Mouse (Mus musculus): ENCODE results near the gene Ptgr1.

Ptgr1 gene

DNA sequence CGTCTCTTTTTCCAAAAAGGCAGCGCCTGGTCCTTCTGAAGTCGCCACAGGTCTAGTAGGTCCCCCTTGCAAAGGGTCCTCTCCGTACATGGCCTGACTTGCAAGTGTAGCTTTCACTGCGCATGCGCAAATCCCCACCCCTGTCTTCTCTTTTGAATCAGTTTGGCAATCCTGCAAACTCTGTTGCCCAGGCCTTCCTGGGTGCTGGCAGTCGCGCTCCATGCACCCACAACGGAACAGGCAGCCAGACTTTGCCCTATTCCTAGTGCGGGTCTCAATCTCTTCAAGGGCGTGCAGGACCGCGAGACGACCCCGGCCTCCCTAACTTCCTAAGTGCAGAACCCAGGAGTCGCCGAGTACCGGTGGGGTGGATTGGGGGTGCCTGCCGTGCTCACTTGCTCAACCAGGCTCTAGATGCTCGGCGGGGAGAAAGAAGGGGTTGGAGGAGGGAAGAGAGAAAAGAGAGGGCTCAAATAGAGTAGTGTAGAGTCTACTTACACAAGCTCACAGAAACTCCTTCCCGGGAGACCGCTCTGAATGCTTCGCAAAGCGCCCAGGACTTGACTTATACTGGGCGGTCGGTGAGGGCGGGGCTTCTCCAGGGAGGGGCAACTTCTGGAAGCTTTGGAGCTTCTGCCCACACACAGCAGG, at the start of gene Ptgr1:
TSS of gene Ptgr1 (minus strand) at position 580 of the 651 bp plus-strand sequence.
- peak; percentile 81 for DNase-seq

DNA sequence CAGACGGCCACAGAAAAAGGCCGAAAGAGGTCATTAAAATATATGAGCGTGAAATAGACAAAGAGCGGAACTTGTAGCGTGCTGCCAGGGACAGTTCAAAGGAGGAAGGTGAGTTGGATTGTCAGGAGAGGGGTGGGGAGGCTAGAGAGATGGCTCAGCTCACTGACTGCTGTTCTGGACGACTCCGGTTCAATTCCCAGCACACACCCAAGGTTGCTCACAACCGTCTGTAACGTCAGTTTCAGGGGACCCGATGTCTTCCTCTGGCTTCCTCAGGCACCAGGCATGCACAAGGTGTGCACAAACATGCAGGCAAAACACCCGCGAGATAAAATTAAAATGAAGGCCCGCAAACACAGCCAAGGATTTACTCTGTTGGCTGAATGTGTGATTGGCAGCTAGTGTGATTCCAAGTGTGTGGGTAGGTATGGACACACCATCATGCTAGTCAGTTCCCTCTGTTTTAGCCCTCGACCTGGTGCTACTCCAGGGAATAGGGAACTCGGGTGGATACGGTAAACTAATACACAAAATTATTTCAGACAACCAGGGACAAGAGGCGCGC, 48.9 kb upstream of the Ptgr1 start:
- no peak for DNase-seq

DNA sequence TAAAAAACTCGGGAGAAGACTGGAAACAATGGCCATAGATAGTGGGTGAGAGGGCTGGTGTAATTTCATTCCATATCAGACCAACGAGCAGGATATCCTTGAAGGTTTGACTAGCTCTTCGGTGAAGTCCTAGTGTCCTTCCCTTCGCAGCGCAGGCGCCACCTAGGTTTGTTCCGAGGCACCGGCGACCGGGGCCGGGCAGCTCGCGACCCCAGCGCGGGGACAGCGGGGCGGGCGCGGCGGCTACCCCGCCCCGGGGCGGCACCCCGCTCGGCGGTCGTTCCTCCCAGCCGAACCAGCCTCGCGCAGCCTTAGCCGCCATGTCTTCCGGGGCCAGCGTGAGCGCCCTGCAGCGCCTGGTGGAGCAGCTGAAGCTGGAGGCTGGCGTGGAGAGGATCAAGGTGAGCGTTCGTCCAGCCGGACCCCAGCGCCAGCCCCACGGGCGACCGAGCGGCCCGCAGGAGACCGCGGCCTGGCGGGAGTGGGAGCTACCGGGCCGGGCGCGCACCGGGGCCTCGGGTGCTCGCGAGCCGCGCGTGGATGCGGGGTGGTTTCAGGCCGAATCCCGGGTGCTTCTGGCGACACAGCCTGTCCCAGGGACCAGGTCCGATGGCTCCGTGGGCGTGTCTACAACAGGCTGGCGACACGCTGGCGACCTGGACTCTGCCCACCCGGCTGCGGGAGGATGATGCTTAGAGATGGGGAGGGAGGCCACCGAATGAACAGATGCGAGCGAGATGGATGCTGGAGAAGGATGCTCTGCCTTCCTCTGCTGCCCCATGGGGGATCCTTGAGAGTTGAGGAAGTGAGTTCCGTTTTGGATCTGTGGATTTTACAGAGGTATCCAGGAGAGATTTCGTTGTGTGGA, 48.2 kb upstream of the Ptgr1 start, which contains the start of gene Gng10:
TSS of gene Gng10 (plus strand) at position 171 of the 868 bp plus-strand sequence.
- DNase-seq, result peak; percentile 28

DNA sequence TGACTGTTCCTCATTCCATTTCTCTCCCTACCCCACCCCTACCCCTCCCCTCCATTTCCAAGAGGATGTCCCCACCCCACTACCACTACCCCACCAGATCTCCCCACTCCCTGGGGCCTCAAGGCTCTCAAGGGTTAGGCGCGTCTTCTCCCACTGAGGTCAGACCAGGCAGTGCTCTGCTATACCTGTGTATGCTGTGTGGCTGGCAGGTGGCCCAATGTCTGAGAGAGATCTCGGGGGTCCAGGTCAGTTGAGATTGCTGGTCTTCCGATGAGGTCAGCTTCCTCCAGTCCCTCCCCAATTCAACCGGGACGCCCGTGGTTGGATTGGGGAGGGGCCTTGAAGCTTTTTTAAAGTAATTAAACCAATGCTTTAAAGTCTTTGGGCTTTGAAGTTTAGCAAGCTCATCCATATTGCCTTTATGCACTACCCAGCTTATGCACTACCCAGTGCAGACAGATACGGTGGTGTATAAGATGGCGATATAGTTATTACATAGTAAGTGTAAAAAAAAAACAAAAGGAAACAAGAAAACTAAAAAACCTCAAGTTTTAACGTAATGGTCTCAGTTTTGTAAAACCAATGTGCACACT, 47.5 kb upstream of the Ptgr1 start:
- DNase-seq, result no peak

DNA sequence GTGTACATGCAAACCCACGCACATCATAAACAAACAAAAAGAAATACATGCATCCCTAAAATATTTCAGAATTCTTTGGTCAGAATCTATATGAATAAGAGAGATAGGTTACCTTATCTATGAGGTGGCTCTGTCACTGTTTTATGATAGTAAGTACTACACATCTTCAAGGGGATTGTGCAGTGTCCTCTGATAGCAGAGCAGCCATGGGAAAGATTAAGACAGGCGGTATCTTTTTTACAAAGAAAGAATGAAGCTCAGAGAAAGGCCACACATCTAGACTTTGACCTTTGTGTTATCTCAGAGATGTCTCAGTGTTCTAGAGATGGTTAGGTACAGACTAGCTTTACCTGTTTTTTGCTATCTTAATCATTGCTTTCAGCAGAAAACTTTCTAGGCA, 30.0 kb upstream of the Ptgr1 start:
- DNase-seq, result no peak

DNA sequence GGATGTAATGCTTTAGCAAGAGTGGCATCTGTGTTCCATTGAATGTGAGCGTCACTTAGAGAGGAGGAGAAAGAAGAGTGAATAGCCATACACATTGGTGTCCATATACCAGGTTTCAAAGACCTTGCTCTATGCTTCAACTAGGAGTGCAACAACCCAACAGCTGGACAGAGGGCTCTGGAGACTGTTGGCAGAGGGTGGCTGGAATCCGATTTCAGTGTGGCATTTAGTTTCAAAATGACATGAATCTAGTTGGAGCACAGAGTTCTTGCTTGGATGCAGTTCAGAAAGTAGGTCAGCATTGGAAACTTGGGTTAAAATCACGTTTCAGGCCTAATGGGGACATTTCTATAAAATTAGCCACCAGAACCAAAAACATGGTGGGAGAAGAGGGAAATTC, 28.3 kb upstream of the Ptgr1 start:
- DNase-seq, result no peak

DNA sequence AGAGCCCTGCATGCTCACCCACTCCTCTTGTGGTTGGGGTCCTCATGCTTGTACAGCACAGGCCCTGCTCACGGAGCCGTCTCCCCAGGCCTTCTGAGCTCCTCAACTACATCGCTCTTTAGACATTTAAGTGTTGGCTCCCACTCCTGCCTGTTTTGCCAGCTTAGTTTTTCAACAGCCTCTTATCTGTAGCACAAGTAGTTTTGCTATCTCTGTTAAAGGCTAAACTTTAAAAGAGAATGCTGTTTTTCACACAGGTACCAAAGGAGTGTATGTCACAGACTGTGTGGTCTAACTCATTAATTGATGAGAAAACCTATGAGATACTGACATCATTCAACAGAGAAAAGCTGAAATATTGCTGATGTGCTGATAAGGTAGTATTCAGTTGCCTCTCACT, 24.5 kb upstream of the Ptgr1 start:
- no peak for DNase-seq

DNA sequence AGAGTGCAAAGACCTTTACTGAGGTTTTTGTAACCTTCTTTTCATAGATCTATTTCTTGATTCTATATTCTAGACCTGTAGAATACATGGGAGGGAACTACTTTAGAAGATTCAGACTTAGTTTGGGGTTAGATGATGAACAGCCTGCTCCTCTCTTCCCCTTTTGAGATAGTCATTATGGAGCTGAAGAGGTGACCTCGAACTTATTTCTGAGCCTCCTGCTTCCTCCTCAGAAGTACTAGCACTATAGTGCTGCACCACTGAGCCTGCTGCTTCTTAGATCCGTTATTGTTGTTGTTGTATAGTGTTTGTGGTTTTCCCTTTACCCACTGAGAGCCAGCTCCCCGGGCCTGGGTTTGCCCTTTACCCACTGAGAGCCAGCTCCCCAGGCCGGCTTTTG, 22.8 kb upstream of the Ptgr1 start:
- no peak for DNase-seq

DNA sequence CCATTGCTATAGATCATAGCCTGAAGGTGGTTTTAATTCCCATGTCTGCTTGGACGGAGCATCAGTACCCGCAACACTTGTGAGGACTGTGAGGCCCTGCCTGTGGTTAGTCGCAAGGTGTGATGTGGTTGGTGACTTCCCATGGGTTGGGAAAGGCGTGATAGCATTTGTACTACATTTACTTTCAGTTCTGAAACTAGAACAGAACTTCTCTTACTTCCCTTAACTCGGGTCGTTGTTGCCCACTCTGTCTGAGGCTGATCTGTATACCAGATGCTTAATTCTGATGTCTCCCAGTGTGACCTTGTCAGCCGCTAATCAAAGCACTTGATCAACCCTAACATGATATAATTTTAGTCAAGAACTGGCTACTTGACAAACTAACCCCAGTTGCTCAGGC, 22.3 kb upstream of the Ptgr1 start:
- no peak for DNase-seq

DNA sequence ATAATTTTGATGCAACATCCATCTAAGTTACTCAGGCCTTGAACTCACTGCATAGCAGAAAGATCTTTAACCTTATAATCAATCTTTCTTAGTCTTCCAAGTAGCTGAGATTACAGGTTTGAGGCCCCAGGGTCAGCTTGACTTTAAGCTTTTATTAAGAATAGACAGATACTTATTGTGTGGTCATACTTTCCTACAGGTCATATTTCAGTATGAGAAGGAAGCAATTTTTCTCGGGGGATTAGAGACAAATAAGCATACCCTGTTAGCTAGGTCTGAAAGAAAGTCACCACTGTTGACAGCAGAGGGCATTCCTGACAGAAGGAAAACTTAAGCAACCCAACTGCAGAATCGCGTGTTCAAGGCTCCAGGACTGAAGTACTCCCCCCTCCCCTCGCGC, 21.1 kb upstream of the Ptgr1 start:
- DNase-seq, result no peak

DNA sequence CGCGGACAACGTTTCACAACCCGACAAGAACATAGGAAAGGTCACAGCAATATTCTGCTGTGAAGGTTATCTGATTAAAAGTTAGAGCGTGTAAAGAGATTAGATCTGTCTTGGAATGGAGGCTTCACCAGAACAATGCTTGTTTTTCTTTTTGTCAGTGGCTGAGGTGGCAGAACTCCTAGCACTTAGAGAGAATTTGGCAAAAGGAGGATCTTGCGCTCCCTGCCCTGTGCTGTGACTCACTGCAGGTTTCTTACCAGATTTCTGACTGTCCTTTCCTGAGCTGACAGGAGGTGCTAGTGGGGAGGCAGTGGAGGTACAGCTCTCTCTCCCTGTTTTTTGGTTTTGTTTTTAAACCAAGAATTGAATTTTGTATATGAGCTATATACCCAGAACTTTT, 20.1 kb upstream of the Ptgr1 start:
- DNase-seq, result no peak

DNA sequence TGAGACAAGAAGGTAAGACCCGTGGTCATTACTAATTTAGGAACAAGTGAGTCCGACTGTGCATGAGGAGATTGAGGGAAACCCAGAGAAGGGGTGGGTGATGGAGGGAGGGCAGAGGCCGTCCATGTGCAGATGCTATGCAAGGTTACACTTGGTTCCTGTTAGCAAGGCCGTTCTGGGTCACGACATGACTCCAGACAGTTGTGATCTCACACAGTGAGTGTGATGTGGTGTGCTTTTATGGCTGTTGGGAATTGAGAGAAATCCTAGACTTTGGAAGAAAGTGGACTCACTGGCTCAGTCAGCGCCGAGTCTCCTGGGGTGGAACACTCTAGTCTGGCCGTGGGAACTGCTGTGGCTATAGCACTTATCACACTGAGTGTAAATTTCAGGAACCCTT, 19.3 kb upstream of the Ptgr1 start:
- no peak for DNase-seq

DNA sequence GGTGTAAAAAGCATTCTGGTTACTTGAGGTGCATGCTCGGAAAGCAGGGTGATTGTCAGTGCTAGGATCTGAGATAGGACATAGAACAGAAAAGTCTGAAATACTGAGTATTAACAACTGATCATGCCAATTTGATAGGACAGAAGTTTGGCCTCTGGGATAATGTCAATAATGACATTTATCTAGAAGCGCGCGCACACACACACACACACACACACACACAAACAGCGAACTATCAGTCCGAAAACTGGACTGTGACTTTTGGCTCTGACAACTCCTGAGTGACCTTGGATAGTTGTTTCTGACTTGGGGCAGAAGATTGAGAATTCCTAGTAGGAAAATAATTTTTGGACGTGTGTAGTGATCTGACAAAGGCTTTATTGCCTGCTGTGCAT, 16.9 kb upstream of the Ptgr1 start:
- no peak for DNase-seq

DNA sequence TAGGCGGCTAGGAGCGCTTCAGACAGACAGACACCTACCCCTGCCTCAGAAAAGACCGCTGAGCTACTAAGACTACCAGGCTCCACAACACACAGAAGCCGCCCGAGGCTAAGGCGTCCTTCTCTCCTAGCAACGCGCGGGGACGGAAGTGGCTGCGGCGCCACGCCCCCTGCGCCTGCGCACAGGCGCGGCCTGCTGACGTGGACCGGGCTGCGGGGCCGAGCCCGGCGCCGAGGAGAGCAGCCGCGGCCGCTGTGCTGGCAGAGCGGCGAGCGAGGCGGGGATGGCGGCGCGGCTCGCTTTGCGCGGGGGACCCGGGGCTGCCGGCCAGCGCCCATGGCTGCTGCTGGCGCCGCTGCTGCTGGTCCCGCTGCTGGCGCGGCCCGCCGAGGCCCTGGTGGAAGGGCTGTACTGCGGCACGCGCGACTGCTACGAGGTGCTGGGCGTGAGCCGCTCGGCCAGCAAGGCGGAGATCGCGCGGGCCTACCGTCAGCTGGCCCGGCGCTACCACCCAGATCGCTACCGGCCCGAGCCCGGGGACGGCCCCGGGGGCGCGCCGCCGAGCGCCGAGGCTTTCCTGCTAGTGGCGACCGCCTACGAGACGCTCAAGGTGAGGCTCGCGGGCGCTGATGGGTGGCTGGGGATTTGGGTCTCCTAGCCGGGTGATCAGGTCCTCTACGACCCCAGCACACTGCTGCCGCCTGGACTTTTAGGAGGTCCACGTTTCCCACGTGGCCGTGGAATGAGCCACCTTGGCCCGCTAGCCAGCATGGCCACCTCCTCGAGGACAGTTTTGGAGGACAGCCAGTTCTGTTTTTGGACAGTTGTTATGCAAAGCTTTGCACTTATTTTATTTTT, 16.3 kb upstream of the Ptgr1 start, which contains the start of gene Gm20503:
TSS of gene Gm20503 (plus strand) at position 263 of the 858 bp plus-strand sequence.
- DNase-seq, result peak; percentile 89

DNA sequence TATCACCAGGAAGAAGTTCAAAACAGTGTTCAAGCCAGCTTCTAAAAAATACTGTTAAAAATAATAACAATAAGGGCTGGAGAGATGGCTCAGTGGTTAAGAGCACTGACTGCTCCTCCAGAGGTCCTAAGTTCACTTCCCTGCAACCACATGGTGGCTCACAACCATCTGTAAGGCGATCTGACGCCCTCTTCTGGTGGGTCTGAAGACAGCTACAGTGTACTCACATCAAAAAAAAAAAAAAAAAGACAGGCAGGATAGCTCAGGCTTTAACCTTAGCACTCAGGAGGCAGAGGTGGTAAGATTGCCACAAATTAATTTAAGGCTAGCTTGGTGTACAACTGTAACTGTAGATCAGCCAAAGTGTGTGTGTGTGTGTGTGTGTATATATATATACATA, 13.7 kb upstream of the Ptgr1 start:
- DNase-seq, result no peak

DNA sequence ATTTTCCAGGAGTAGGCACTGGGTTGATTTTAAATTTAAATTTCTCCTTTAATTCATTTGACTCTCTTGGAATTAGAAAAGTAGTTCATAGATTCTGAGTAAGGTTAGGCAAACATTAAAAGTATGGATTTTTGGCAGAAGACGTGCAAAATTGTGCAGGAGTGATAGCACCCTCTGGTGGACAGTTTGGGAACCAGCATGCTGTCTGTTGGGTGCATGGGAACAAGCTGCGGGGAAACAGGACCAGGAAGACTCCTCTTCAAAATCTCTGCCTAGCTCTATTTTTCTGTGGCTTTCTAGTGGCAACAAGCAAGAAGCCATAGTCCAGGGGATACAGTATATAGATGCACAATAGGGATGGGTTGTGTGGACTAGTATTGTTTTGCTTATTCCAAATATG, 12.8 kb upstream of the Ptgr1 start:
- DNase-seq, result peak; percentile 53

DNA sequence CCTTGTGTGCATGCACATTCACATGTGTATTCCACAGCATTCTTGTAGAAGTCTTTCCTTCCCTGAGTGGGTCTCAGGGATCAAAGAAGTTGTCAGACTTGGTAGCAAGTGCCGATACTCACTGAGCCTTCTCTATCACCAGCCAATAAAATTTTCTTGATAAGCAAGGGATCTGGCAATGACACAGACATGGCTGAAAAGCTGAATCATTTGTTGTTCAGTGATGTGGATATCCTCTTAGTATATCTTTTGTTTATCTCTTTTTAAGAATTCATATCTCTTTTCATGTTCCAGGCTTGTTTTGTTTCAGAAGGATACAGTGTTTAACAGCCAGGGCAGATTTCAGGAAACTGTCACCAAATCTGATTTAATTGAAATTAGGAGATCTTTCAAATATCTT, 11.8 kb upstream of the Ptgr1 start:
- DNase-seq, result no peak

DNA sequence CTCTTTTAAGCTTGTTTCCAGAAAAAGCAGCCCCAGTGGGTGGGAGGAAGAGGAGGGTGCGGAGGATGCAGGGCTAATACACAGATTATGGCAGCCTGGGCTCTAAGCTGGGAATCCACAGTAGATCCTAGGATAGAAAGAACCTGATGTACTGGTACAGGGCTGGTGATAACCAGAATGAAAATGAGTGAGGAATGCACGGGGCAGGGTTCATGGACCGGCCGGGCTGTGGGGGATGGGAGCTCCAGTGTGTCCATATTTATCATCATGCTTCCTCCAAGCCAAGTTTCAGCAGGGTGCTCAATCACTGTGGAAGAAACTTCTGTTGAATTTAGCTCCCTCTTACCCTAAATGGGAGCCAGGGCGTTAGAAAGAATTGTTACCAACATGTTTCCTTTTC, 10.2 kb upstream of the Ptgr1 start:
- peak; percentile 25 for DNase-seq

DNA sequence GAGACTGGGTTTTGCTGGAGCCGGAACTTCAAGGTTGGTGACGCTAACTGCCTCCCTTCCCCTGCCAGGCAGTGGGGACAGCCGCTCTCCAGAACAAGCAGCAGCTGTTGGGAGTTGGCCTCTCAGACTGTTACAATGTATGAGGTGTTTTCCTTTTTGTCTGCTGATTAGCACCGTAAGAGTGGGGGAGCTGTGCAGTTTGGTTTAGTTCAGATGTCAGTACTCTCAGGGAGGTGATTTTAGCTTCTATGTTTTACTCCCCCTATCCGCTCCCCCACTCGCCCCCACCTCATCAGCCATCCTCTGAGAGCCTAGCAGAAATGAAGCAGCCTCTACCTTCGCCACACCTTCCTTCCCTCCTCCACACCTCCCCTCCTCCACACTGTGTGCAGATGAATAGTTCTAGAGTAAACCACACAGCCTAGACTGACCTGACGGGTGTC, 8.4 kb upstream of the Ptgr1 start:
- DNase-seq, result no peak

DNA sequence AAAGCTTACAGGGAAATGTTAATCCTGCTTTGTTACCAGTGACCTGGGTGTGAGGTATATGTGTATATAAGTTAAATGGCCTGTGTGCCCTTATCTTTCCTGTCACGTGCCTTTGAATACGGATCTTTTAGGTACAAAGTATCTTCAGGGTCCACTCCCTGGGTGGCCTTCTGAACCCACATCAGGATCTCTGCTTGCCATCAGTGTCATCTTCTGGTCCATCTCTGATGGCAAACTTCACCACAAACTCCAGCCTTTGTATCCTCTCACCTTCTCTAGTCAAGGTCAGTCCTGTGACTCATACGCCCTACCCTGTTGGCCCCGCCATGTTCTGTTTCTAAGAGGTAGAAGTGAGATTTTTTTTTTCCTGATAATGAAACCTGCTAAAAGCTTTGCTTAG, 7.8 kb upstream of the Ptgr1 start, which contains the start of gene Dnajc25:
TSS of gene Dnajc25 (plus strand) at position 301 of the 400 bp plus-strand sequence.
- no peak for DNase-seq

DNA sequence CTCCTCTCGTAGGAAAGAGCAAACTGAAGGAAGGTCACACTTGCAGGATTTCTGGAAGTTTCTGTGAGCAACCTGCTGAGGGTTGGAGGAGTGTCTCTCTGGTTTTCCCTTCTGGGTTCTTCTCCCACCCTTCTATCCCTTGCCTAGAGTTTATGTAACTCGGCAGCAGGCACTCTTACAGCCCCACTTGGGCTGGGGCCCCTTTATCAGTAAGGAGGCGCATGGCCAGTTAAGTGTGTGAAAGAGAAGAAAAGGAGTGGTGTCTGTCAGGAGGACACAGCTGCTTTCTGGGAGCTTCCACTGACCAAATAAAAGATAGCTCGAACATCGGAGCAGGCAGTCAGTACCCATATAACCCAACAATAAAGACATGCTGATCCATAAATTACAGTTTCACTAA, 5.3 kb upstream of the Ptgr1 start:
- no peak for DNase-seq
